Mouse (Mus musculus) thymus, adult 2 months (tissue): ENCODE data around the gene C130074G19Rik.

Source experiments
- CTCF ChIP-seq: fragments of 200-500 bp; IDR thresholded peaks from 2 replicates; pipeline ENCODE4 v1.5.1; 2012; ENCODE audit warnings: mild to moderate bottlenecking, control low read depth, low read length, moderate library complexity, borderline replicate concordance; ENCODE audit not compliant: control insufficient read depth, poor library complexity, insufficient read depth; ENCODE audit errors: extremely low read depth
- POLR2A ChIP-seq: fragments of 200-500 bp; IDR thresholded peaks from 2 replicates; pipeline ENCODE4 v1.6.1; 2012; ENCODE audit warnings: mild to moderate bottlenecking, low read length, control low read depth, moderate library complexity; ENCODE audit not compliant: control insufficient read depth, poor library complexity, insufficient read depth; ENCODE audit errors: extremely low read depth

DNA sequence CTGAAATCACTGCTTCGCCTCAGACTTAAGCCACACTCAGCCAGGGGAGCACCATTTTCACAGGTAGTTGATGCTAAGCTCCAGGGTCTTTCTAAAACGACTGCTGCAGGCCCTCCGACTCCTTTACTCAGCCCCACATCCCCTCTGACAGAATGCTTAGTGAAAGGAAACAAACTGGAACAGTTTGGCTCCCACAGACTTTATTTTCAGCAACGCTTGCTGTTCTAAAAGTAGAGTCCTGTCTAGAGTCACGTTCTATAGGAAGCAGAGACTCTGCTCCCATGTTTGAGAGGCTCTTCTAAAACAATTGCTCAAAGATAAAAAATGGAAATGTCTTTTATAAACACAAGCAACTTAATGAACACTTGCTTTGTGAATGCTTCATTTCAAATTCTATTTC lies 37.0 kb upstream of the C130074G19Rik start:
- TF ChIP-seq CTCF (no peak), POLR2A (no peak)
